Mouse (Mus musculus): ENCODE results near the gene Omt2b.
"Not testable (repeated sequence)": the region's sequence is repeated elsewhere in the genome, so short reads cannot be mapped to it uniquely, and the experiment has no call there.

Gene Omt2b

GRCm38 (mm10) chr9:78327289-78327688 is at the start of gene Omt2b:
TSS of gene Omt2b (plus strand) at chr9:78327589.
- DNase-seq: not testable (repeated sequence)

GRCm38 (mm10) chr9:78282002-78282711 is 45.2 kb upstream of the Omt2b start:
- DNase-seq: peak; percentile 33 to 43

- not testable (repeated sequence) for DNase-seq
Observed at GRCm38 (mm10) chr9:78289063-78289462, 38.3 kb upstream of the Omt2b start.

- not testable (repeated sequence) for DNase-seq
Observed at GRCm38 (mm10) chr9:78289723-78290122, 37.7 kb upstream of the Omt2b start, which contains the start of gene Gm10639. TSS of gene Gm10639 (plus strand) at chr9:78289923.

- DNase-seq: not testable (repeated sequence)
Observed at GRCm38 (mm10) chr9:78292462-78292861, 34.9 kb upstream of the Omt2b start.

GRCm38 (mm10) chr9:78293683-78294082 is 33.7 kb upstream of the Omt2b start:
- peak in 1 of 2 experiments; percentile 11 for DNase-seq

DNA sequence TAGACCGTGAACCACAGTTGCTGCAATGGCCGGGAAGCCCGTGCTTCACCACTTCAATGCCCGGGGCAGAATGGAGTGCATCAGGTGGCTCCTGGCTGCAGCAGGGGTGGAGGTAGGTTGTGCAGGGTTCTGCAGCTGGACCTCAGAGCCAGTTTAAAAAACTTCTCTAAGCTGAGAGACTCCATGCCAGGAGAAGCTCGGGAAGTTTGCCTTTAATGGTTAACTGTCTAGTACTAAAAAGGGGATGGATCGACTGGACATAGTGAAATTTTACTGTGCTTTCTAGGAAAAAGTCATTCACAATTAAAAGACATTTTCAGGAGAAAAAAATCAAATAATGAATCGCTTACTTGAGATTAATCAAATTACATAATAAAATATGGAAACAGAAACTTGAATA is 32.6 kb upstream of the Omt2b start:
- not testable (repeated sequence) for DNase-seq

DNA sequence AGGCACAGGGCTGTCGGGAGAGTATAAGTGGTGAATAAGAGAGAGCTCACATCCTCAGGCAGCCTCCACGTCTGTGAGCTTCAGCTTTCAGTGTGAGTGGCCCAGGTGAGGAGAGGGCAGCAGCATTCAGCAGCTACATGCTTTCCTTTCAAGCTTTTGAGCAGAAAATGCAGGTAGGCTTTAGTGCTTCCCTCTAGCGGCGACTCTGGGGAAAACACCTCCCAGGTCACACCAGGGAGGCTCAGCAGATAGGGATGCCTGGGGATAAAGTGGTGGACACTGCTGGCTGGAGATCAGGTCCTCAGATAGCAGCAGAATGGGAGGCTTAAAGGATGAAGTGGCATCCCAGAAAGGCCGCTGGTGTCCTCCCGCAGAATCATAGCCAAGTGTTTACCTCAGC is 31.3 kb upstream of the Omt2b start:
- DNase-seq: peak; percentile 66 to 70

DNA sequence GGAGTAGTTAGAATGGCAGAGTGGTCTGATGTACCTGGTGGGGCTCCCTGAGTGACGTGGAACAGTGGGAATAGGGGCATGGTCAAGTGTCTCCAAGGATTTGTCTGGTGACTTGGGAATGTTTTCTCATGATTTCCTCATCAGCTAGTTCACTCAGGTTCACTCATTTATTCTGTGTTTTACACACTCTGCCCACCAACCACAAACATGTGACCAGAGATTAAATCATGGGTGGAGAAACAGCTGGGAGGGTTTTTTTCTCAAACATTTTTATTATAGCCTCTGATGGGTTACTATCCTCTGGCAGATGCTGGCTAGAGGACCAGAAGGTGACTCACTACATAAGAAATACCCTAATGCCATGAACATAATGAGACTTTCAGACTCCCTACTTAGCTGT is 29.2 kb upstream of the Omt2b start:
- no peak for DNase-seq

DNA sequence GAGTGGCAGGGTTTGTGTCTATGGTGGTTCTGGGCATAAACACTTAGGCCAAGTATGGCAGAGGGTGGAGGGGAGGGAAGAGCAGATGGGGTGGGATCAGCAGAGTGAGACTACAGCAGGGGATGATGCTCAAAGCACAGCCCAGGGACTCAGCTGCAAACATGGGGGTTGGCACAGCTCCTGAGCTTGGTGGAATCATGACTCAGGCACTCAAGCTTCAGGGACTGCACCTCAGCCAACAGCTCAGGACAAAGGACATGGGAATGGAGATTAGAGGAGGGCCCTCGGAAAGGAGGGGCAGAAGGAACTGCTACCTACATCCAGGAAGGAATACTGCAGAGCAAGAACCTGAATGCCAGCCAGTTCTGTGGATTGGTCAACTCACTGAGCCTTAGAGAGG is 28.2 kb upstream of the Omt2b start:
- not testable (repeated sequence) for DNase-seq

- not testable (repeated sequence) for DNase-seq
Observed at GRCm38 (mm10) chr9:78308122-78308521, 19.3 kb upstream of the Omt2b start.

- DNase-seq: no peak
Observed at GRCm38 (mm10) chr9:78314696-78315095, 12.7 kb upstream of the Omt2b start, which contains the start of gene Omt2a. TSS of gene Omt2a (minus strand) at chr9:78314796.

GRCm38 (mm10) chr9:78319499-78319898 is 7.9 kb upstream of the Omt2b start:
- no peak for DNase-seq

DNA sequence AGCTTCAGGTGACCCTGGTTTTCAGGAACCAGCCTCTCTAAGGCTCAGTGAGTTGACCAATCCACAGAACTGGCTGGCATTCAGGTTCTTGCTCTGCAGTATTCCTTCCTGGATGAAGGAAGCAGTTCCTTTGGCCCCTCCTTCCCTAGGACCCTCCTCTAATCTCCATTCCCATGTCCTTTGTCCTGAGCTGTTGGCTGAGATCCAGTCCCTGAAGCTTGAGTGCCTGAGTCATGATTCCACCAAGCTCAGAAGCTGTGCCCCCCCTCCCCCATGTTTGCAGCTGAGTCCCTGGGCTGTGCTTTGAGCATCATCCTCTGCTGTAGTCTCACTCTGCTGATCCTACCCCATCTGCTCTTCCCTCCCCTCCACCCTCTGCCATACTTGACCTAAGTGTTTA is 9.7 kb downstream of the Omt2b start:
- DNase-seq: peak; percentile 13 to 22

- peak; percentile 70 for DNase-seq
Observed at GRCm38 (mm10) chr9:78340324-78340723, 12.9 kb downstream of the Omt2b start.

- DNase-seq: not testable (repeated sequence)
Observed at GRCm38 (mm10) chr9:78342494-78342893, 15.1 kb downstream of the Omt2b start.

GRCm38 (mm10) chr9:78343055-78343454 is 15.7 kb downstream of the Omt2b start:
- not testable (repeated sequence) for DNase-seq

GRCm38 (mm10) chr9:78345235-78345634 is 17.8 kb downstream of the Omt2b start:
- not testable (repeated sequence) for DNase-seq

- no peak for DNase-seq
Observed at GRCm38 (mm10) chr9:78347004-78347403, 19.6 kb downstream of the Omt2b start.

DNA sequence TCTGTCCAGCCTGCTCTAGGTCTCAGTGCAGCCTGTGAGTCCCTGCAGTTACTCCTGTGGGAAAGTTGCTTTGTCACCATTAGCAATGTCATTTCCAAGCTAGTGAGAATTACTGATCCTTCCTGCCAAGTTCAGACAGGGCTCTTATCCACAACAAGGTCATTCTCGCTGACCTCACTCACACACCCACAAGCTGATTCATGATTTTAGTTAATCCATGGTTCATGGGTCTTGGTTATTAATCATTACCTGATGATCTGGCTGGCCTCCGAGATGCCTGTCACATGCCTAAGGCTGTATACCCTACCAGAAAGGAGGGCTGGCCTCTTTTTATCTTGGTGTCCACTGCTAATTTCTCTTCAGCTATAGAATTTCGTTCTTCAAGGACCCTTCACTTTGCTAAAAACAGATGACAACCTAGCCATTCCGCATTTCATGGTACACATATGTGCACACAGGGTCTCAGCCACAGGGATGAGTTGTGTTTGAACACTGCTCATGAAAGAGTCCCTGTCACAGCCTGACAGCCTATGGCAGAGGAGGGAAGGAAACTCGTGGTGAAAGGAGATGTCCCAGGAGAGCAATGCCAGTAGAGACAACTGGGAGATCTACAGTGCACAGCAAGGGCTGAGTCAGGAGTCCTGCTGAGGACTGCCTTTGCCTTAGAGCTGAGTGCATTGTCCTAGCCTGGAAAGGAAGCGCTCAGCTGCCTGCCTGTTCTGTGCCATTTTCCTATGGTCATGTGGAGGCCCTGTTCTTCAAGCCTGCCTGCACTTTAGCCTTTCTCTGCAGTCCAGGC is 21.0 kb downstream of the Omt2b start:
- peak; percentile 41 to 56 for DNase-seq

- not testable (repeated sequence) for DNase-seq
Observed at GRCm38 (mm10) chr9:78349141-78349540, 21.8 kb downstream of the Omt2b start.

- DNase-seq: not testable (repeated sequence)
Observed at GRCm38 (mm10) chr9:78350007-78350406, 22.6 kb downstream of the Omt2b start.

- DNase-seq: no peak
Observed at GRCm38 (mm10) chr9:78351504-78352220, 24.3 kb downstream of the Omt2b start.

Data from kidney, postnatal 4 days (tissue).